Mouse (Mus musculus) limb, embryonic 14.5 days (tissue): ENCODE measurements around the gene Rad51. TPM values are rescaled to one million over a fixed set of nuclear protein-coding genes. Genes with fewer than 3 reads are reported as not detected.

Source experiments
- ATAC-seq: fragments of 200-750 bp; cut with Nextera tagmentation; 2 replicates; pipeline ENCODE4 v1.8.0; 2017; ENCODE audit warnings: low read depth, moderate number of reproducible peaks, moderate TSS enrichment; ENCODE audit not compliant: low FRiP score
- DNase-seq: peaks from one replicate; pipeline ENCODE4 v3.0.0-alpha.2; 2015; ENCODE audit warnings: low spot score
- H3K27ac ChIP-seq: fragments of 300-500 bp; sonication (generic); replicated peaks from 2 replicates; pipeline ENCODE4 v1.5.1; 2014; ENCODE audit warnings: low read depth, mild to moderate bottlenecking, low read length, moderate library complexity, mixed read lengths
- H3K27me3 ChIP-seq: fragments of 300-500 bp; sonication (generic); 2 replicates; pipeline ENCODE4 v1.6.1; 2014; ENCODE audit warnings: low read length, mixed read lengths; ENCODE audit not compliant: control insufficient read depth, insufficient read depth
- H3K36me3 ChIP-seq: fragments of 300-500 bp; sonication (generic); 2 replicates; pipeline ENCODE4 v1.6.1; 2014; ENCODE audit warnings: mild to moderate bottlenecking, low read length, moderate library complexity, mixed read lengths; ENCODE audit not compliant: control insufficient read depth, insufficient read depth
- H3K4me1 ChIP-seq: fragments of 300-500 bp; sonication (generic); 2 replicates; pipeline ENCODE4 v1.6.1; 2014; ENCODE audit warnings: antibody characterized with exemption, low read length, mixed read lengths; ENCODE audit not compliant: control insufficient read depth, insufficient read depth
- H3K4me2 ChIP-seq: fragments of 300-500 bp; sonication (generic); replicated peaks from 2 replicates; pipeline ENCODE4 v1.6.1; 2014; ENCODE audit warnings: low read depth, mild to moderate bottlenecking, low read length, moderate library complexity; ENCODE audit not compliant: severe bottlenecking
- H3K4me3 ChIP-seq: fragments of 300-500 bp; sonication (generic); replicated peaks from 2 replicates; pipeline ENCODE4 v1.5.1; 2014; ENCODE audit warnings: low read length
- H3K9ac ChIP-seq: fragments of 300-500 bp; sonication (generic); 2 replicates; pipeline ENCODE4 v1.6.1; 2014; ENCODE audit warnings: mild to moderate bottlenecking, low read depth, low read length, moderate library complexity; ENCODE audit not compliant: severe bottlenecking
- H3K9me3 ChIP-seq: fragments of 300-500 bp; sonication (generic); 2 replicates; pipeline ENCODE4 v1.6.1; 2016; ENCODE audit warnings: low read length; ENCODE audit not compliant: control insufficient read depth
- POLR2A ChIP-seq: fragments of 200-500 bp; IDR thresholded peaks from 2 replicates; pipeline ENCODE4 v1.8.0; 2012; ENCODE audit warnings: inconsistent platforms, mild to moderate bottlenecking, moderate library complexity, borderline replicate concordance; ENCODE audit not compliant: insufficient read depth, insufficient read length; ENCODE audit errors: extremely low read depth
- WGBS: fragments of 180-500 bp; shearing (Covaris S2); extraction: QIAGEN DNeasy Blood & Tissue Kit; methylation state at CpG from one replicate; pipeline ENCODE4 v1.1.7; 2014; 5-methylcytosine and 5-hydroxymethylcytosine counted together
- polyA plus RNA-seq, 2 experiments: library from polyadenylated mRNA; depleted of rRNA in 1 of 2; stranded (reverse) in 1 of 2; unstranded in 1 of 2; fragments of >200 nt; fragmentation: Nextera tagmentation in 1 of 2; extraction: Ambion mirVana in 1 of 2; gene quantifications; 2 replicates each; pipeline versions ENCODE4 v1.2.1 to v1.2.3; 2012 to 2014

The Rad51 gene
- polyA plus RNA-seq, 2 experiments, result 38.6 to 41.5 TPM

GRCm38 (mm10) chr2:119146435-119146834 is 33.8 kb downstream of the Rad51 start:
- H3K4me2 ChIP-seq, result no peak overlapping the region
- no peak for TF ChIP-seq POLR2A
- no peaks in the 10 kb centered on the region for H3K27me3 ChIP-seq
- no peaks in the 10 kb centered on the region for H3K4me1 ChIP-seq
- H3K9me3 ChIP-seq, result no peaks in the 10 kb centered on the region
- DNase-seq (no peak), ATAC-seq (no peak)
- H3K4me3 ChIP-seq, result no peak overlapping the region
- no peak overlapping the region for H3K9ac ChIP-seq
- H3K36me3 ChIP-seq, result peaks cover 84% of the 10 kb centered on the region
- no peak overlapping the region for H3K27ac ChIP-seq
- 83% methylated on average over 6 of the region's 6 CpGs for WGBS

GRCm38 (mm10) chr2:119147160-119147678 is 34.6 kb downstream of the Rad51 start:
- 87% methylated on average over 22 of the region's 22 CpGs for WGBS
- Histone ChIP-seq H3K27me3 (no peaks in the 10 kb centered on the region), H3K4me2 (no peak overlapping the region), H3K27ac (no peak overlapping the region), H3K9me3 (no peaks in the 10 kb centered on the region), H3K4me1 (no peaks in the 10 kb centered on the region), H3K9ac (no peak overlapping the region), H3K4me3 (no peak overlapping the region), H3K36me3 (peaks cover 84% of the 10 kb centered on the region)
- no peak for ATAC-seq
- no peak for DNase-seq
- no peak for TF ChIP-seq POLR2A

GRCm38 (mm10) chr2:119147775-119148174 is 35.2 kb downstream of the Rad51 start:
- no peak overlapping the region for H3K9ac ChIP-seq
- H3K9me3 ChIP-seq, result no peaks in the 10 kb centered on the region
- no peak for TF ChIP-seq POLR2A
- no peak for ATAC-seq
- H3K4me1 ChIP-seq, result no peaks in the 10 kb centered on the region
- DNase-seq, result no peak
- no peak overlapping the region for H3K27ac ChIP-seq
- WGBS, result 98% methylated on average over 8 of the region's 8 CpGs
- H3K36me3 ChIP-seq, result peaks cover 84% of the 10 kb centered on the region
- H3K27me3 ChIP-seq, result no peaks in the 10 kb centered on the region
- no peak overlapping the region for H3K4me3 ChIP-seq
- H3K4me2 ChIP-seq, result no peak overlapping the region

GRCm38 (mm10) chr2:119152255-119152654 is 39.7 kb downstream of the Rad51 start:
- H3K9ac ChIP-seq, result no peak overlapping the region
- DNase-seq, result no peak
- H3K4me2 ChIP-seq, result no peak overlapping the region
- H3K9me3 ChIP-seq, result no peaks in the 10 kb centered on the region
- H3K27me3 ChIP-seq, result no peaks in the 10 kb centered on the region
- no peak overlapping the region for H3K27ac ChIP-seq
- TF ChIP-seq POLR2A, result no peak
- H3K4me3 ChIP-seq, result no peak overlapping the region
- ATAC-seq, result no peak
- peaks cover 8% of the 10 kb centered on the region; the same call in 1 of the 2 replicates for H3K4me1 ChIP-seq
- peaks cover 62% of the 10 kb centered on the region for H3K36me3 ChIP-seq
- 87% methylated on average over 6 of the region's 6 CpGs for WGBS

- DNase-seq, result no peak
Measured at GRCm38 (mm10) chr2:119154683-119155082, 42.1 kb downstream of the Rad51 start.

More at GRCm38 (mm10) chr2:119154683-119155082, 42.1 kb downstream of the Rad51 start:
- WGBS, result 84% methylated on average over 2 of the region's 2 CpGs
- TF ChIP-seq POLR2A, result no peak
- Histone ChIP-seq H3K9me3 (no peaks in the 10 kb centered on the region), H3K4me2 (no peak overlapping the region), H3K4me3 (no peak overlapping the region), H3K27ac (no peak overlapping the region), H3K36me3 (peaks cover 41% of the 10 kb centered on the region), H3K4me1 (peaks cover 10% of the 10 kb centered on the region; the same call in 1 of the 2 replicates), H3K9ac (no peak overlapping the region), H3K27me3 (no peaks in the 10 kb centered on the region)
- ATAC-seq, result no peak
